Mouse (Mus musculus) neural tube, embryonic 12.5 days (tissue): ENCODE measurements at regions not wholly inside any gene's neighbourhood (a gene's known extent, or its start where the extent isn't known, plus 50 kb on each side); places are given as distances from the start of the nearest gene placed in this dataset.

ENCODE experiments used
- ATAC-seq: fragments of 200-750 bp; cut with Nextera tagmentation; 2 replicates; pipeline ENCODE4 v1.8.0; 2017; ENCODE audit warnings: low read depth, mild to moderate bottlenecking, moderate TSS enrichment, moderate library complexity; ENCODE audit not compliant: low FRiP score
- H3K27ac ChIP-seq: fragments of 300-500 bp; sonication (generic); 2 replicates; pipeline ENCODE4 v1.5.1; 2016
- H3K27me3 ChIP-seq: fragments of 300-500 bp; sonication (generic); replicated peaks from 2 replicates; pipeline ENCODE4 v1.6.1; 2016; ENCODE audit warnings: mild to moderate bottlenecking
- H3K36me3 ChIP-seq: fragments of 300-500 bp; sonication (generic); 2 replicates; pipeline ENCODE4 v1.6.1; 2016; ENCODE audit warnings: mild to moderate bottlenecking
- H3K4me1 ChIP-seq: fragments of 300-500 bp; sonication (generic); 2 replicates; pipeline ENCODE4 v1.6.1; 2016
- H3K4me2 ChIP-seq: fragments of 300-500 bp; sonication (generic); replicated peaks from 2 replicates; pipeline ENCODE4 v1.6.1; 2016; ENCODE audit warnings: mild to moderate bottlenecking
- H3K4me3 ChIP-seq: fragments of 300-500 bp; sonication (generic); 2 replicates; pipeline ENCODE4 v1.5.1; 2016
- H3K9ac ChIP-seq: fragments of 300-500 bp; sonication (generic); 2 replicates; pipeline ENCODE4 v1.6.1; 2016; ENCODE audit warnings: mild to moderate bottlenecking
- H3K9me3 ChIP-seq: fragments of 300-500 bp; sonication (generic); 2 replicates; pipeline ENCODE4 v1.6.1; 2016; ENCODE audit warnings: mild to moderate bottlenecking
- WGBS: fragments of 180-500 bp; shearing (Covaris S2); methylation state at CpG from one replicate; pipeline ENCODE4 v1.1.7; 2016; 5-methylcytosine and 5-hydroxymethylcytosine counted together

- no peak overlapping the region for H3K9ac ChIP-seq
- WGBS = 82% methylated on average over 1 of the region's 1 CpGs
- H3K4me2 ChIP-seq = no peak overlapping the region
- no peaks in the 10 kb centered on the region for H3K9me3 ChIP-seq
- H3K36me3 ChIP-seq = no peaks in the 10 kb centered on the region
- H3K27ac ChIP-seq = no peak overlapping the region
- no peak overlapping the region for H3K4me3 ChIP-seq
- H3K27me3 ChIP-seq = no peaks in the 10 kb centered on the region
- ATAC-seq = no peak
- H3K4me1 ChIP-seq = no peaks in the 10 kb centered on the region
Measured at GRCm38 (mm10) chr3:10952583-10952982, 617.1 kb upstream of the Gm38303 start.

- Histone ChIP-seq H3K9ac (no peak overlapping the region), H3K27ac (no peak overlapping the region), H3K4me1 (no peaks in the 10 kb centered on the region), H3K36me3 (no peaks in the 10 kb centered on the region), H3K4me3 (no peak overlapping the region), H3K4me2 (no peak overlapping the region), H3K9me3 (no peaks in the 10 kb centered on the region), H3K27me3 (no peaks in the 10 kb centered on the region)
- 71% methylated on average over 3 of the region's 3 CpGs for WGBS
- no peak for ATAC-seq
Measured at GRCm38 (mm10) chr3:10917056-10917455, 581.6 kb upstream of the Gm38303 start.

- H3K9me3 ChIP-seq = no peaks in the 10 kb centered on the region
- H3K9ac ChIP-seq = no peak overlapping the region
- H3K4me2 ChIP-seq = no peak overlapping the region
- no peaks in the 10 kb centered on the region for H3K4me1 ChIP-seq
- no peak for ATAC-seq
- H3K27me3 ChIP-seq = no peaks in the 10 kb centered on the region
- no peak overlapping the region for H3K27ac ChIP-seq
- no peaks in the 10 kb centered on the region for H3K36me3 ChIP-seq
- 79% methylated on average over 2 of the region's 2 CpGs for WGBS
- H3K4me3 ChIP-seq = no peak overlapping the region
Measured at GRCm38 (mm10) chr3:10891981-10892380, 556.5 kb upstream of the Gm38303 start.
